Mouse (Mus musculus) hindbrain, embryonic 14.5 days (tissue): ENCODE results near the gene Plch1. TPM values are rescaled to one million over a fixed set of nuclear protein-coding genes. Genes with fewer than 3 reads are reported as not detected.
A peak's percentile ranks its signal among the peaks of the same experiment; 100 is the strongest.

Source experiments
- ATAC-seq: fragments of 200-750 bp; cut with Nextera tagmentation; 2 replicates; pipeline ENCODE4 v1.8.0; 2017; ENCODE audit warnings: moderate number of reproducible peaks, mild to moderate bottlenecking, moderate TSS enrichment, moderate library complexity; ENCODE audit not compliant: low FRiP score
- DNase-seq: peaks from one replicate; pipeline ENCODE4 v3.0.0-alpha.2; 2015; ENCODE audit warnings: low spot score
- H3K27ac ChIP-seq: fragments of 300-500 bp; sonication (generic); 2 replicates; pipeline ENCODE4 v1.5.1; 2014; ENCODE audit warnings: mild to moderate bottlenecking, moderate library complexity
- H3K27me3 ChIP-seq: fragments of 300-500 bp; sonication (generic); 2 replicates; pipeline ENCODE4 v1.6.1; 2014; ENCODE audit warnings: mild to moderate bottlenecking, low read length, mixed read lengths; ENCODE audit not compliant: control insufficient read depth, insufficient read depth
- H3K36me3 ChIP-seq: fragments of 300-500 bp; sonication (generic); replicated peaks from 2 replicates; pipeline ENCODE4 v1.6.1; 2014; ENCODE audit not compliant: control insufficient read depth, insufficient read depth
- H3K4me1 ChIP-seq: fragments of 300-500 bp; sonication (generic); replicated peaks from 2 replicates; pipeline ENCODE4 v1.6.1; 2014; ENCODE audit warnings: antibody characterized with exemption, low read length, mixed read lengths; ENCODE audit not compliant: control insufficient read depth, insufficient read depth
- H3K4me2 ChIP-seq: fragments of 300-500 bp; sonication (generic); replicated peaks from 2 replicates; pipeline ENCODE4 v1.6.1; 2014; ENCODE audit warnings: mild to moderate bottlenecking, moderate library complexity
- H3K4me3 ChIP-seq: fragments of 300-500 bp; sonication (generic); replicated peaks from 2 replicates; pipeline ENCODE4 v1.5.1; 2014; ENCODE audit warnings: mild to moderate bottlenecking, low read length
- H3K9ac ChIP-seq: fragments of 300-500 bp; sonication (generic); 2 replicates; pipeline ENCODE4 v1.6.1; 2014
- H3K9me3 ChIP-seq: fragments of 300-500 bp; sonication (generic); 2 replicates; pipeline ENCODE4 v1.6.1; 2016; ENCODE audit warnings: low read length; ENCODE audit not compliant: control insufficient read depth
- WGBS: fragments of 180-500 bp; shearing (Covaris S2); extraction: QIAGEN DNeasy Blood & Tissue Kit; methylation state at CpG from one replicate; pipeline ENCODE4 v1.1.7; 2014; 5-methylcytosine and 5-hydroxymethylcytosine counted together
- polyA plus RNA-seq: library from polyadenylated mRNA; unstranded; fragments of >200 nt; fragmentation: Nextera tagmentation; extraction: Ambion mirVana; gene quantifications from 2 replicates; pipeline ENCODE4 v1.2.1, GENCODE M21; 2014

Plch1 gene
- polyA plus RNA-seq, 1 experiment from 2014 or later: 11.3 TPM

- peak overlapping the region; percentile 66 for H3K9ac ChIP-seq
- peak; percentile 92 for DNase-seq
- ATAC-seq: peak; percentile 89
- peak overlapping the region; percentile 59 for H3K4me3 ChIP-seq
- no peaks in the 10 kb centered on the region for H3K36me3 ChIP-seq
- peak overlapping the region; percentile 77 for H3K27ac ChIP-seq
- peak overlapping the region; percentile 64 for H3K4me2 ChIP-seq
- WGBS: under 1% methylated on average over 41 of the region's 41 CpGs
- peaks cover 9% of the 10 kb centered on the region for H3K4me1 ChIP-seq
- H3K27me3 ChIP-seq: no peaks in the 10 kb centered on the region
- H3K9me3 ChIP-seq: no peaks in the 10 kb centered on the region
These were observed 527 bp downstream of the Plch1 start for GRCm38 (mm10) chr3:63898581-63899308.

GRCm38 (mm10) chr3:63897177-63897576 is 2.1 kb downstream of the Plch1 start:
- Histone ChIP-seq H3K36me3 (no peaks in the 10 kb centered on the region), H3K4me1 (peaks cover 9% of the 10 kb centered on the region), H3K27ac (no peak overlapping the region), H3K9me3 (no peaks in the 10 kb centered on the region), H3K4me2 (peak overlapping the region; percentile 64), H3K9ac (no peak overlapping the region), H3K27me3 (no peaks in the 10 kb centered on the region), H3K4me3 (peak overlapping the region; percentile 59; the same call in 1 of the 2 replicates)
- WGBS: 13% methylated on average over 1 of the region's 1 CpGs
- no peak for ATAC-seq
- DNase-seq: no peak

- Histone ChIP-seq H3K36me3 (no peaks in the 10 kb centered on the region), H3K9ac (no peak overlapping the region), H3K27me3 (no peaks in the 10 kb centered on the region), H3K9me3 (no peaks in the 10 kb centered on the region), H3K27ac (no peak overlapping the region), H3K4me3 (no peak overlapping the region), H3K4me2 (0 out of 2 replicates have a peak overlapping the region, but pooled peaks have one; percentile 64), H3K4me1 (peaks cover 9% of the 10 kb centered on the region)
- WGBS: 43% methylated on average over 4 of the region's 4 CpGs
- ATAC-seq: no peak
- no peak for DNase-seq
These were observed 3.0 kb downstream of the Plch1 start for GRCm38 (mm10) chr3:63896303-63896702.

- ATAC-seq (no peak), DNase-seq (no peak)
- Histone ChIP-seq H3K4me1 (peaks cover 9% of the 10 kb centered on the region), H3K36me3 (no peaks in the 10 kb centered on the region), H3K27ac (no peak overlapping the region), H3K9me3 (no peaks in the 10 kb centered on the region), H3K4me2 (peak overlapping the region; percentile 64; the same call in 1 of the 2 replicates), H3K4me3 (no peak overlapping the region), H3K27me3 (no peaks in the 10 kb centered on the region), H3K9ac (no peak overlapping the region)
- WGBS: 10% methylated on average over 2 of the region's 2 CpGs
These were observed 3.5 kb downstream of the Plch1 start for GRCm38 (mm10) chr3:63895786-63896185.

GRCm38 (mm10) chr3:63893677-63894076 is 5.6 kb downstream of the Plch1 start:
- Histone ChIP-seq H3K4me1 (peaks cover 9% of the 10 kb centered on the region), H3K4me3 (no peak overlapping the region), H3K27ac (no peak overlapping the region), H3K9me3 (no peaks in the 10 kb centered on the region), H3K9ac (no peak overlapping the region), H3K27me3 (no peaks in the 10 kb centered on the region), H3K36me3 (no peaks in the 10 kb centered on the region), H3K4me2 (no peak overlapping the region)
- DNase-seq (no peak), ATAC-seq (no peak)
- WGBS: 50% methylated on average over 7 of the region's 7 CpGs

- Histone ChIP-seq H3K4me1 (no peaks in the 10 kb centered on the region), H3K4me3 (no peak overlapping the region), H3K9ac (no peak overlapping the region), H3K9me3 (no peaks in the 10 kb centered on the region), H3K27me3 (no peaks in the 10 kb centered on the region), H3K27ac (no peak overlapping the region), H3K4me2 (no peak overlapping the region), H3K36me3 (no peaks in the 10 kb centered on the region)
- ATAC-seq (no peak), DNase-seq (no peak)
- 54% methylated on average over 3 of the region's 3 CpGs for WGBS
These were observed 7.1 kb downstream of the Plch1 start for GRCm38 (mm10) chr3:63892154-63892553.

- Histone ChIP-seq H3K4me3 (no peak overlapping the region), H3K9ac (no peak overlapping the region), H3K4me2 (no peak overlapping the region), H3K36me3 (no peaks in the 10 kb centered on the region), H3K27me3 (no peaks in the 10 kb centered on the region), H3K4me1 (peaks cover 4% of the 10 kb centered on the region; the same call in 1 of the 2 replicates), H3K27ac (no peak overlapping the region), H3K9me3 (peaks cover 10% of the 10 kb centered on the region)
- DNase-seq (no peak), ATAC-seq (no peak)
- WGBS: 84% methylated on average over 2 of the region's 2 CpGs
These were observed 18.2 kb downstream of the Plch1 start for GRCm38 (mm10) chr3:63881065-63881464.

- 38% methylated on average over 4 of the region's 4 CpGs for WGBS
- Histone ChIP-seq H3K27ac (no peak overlapping the region), H3K9ac (no peak overlapping the region), H3K9me3 (no peaks in the 10 kb centered on the region), H3K27me3 (no peaks in the 10 kb centered on the region), H3K4me1 (peaks cover 4% of the 10 kb centered on the region; the same call in 1 of the 2 replicates), H3K36me3 (no peaks in the 10 kb centered on the region), H3K4me3 (no peak overlapping the region), H3K4me2 (no peak overlapping the region)
- DNase-seq: peak; percentile 62
- peak; percentile 68 for ATAC-seq
These were observed 20.1 kb downstream of the Plch1 start for GRCm38 (mm10) chr3:63878995-63879666.

- Histone ChIP-seq H3K4me3 (no peak overlapping the region), H3K9ac (no peak overlapping the region), H3K9me3 (no peaks in the 10 kb centered on the region), H3K27me3 (no peaks in the 10 kb centered on the region), H3K36me3 (no peaks in the 10 kb centered on the region), H3K4me1 (peaks cover 12% of the 10 kb centered on the region), H3K4me2 (no peak overlapping the region), H3K27ac (no peak overlapping the region)
- 32% methylated on average over 1 of the region's 1 CpGs for WGBS
- ATAC-seq (no peak), DNase-seq (no peak)
These were observed 26.5 kb downstream of the Plch1 start for GRCm38 (mm10) chr3:63872818-63873217.
